In the genomic region with DNA sequence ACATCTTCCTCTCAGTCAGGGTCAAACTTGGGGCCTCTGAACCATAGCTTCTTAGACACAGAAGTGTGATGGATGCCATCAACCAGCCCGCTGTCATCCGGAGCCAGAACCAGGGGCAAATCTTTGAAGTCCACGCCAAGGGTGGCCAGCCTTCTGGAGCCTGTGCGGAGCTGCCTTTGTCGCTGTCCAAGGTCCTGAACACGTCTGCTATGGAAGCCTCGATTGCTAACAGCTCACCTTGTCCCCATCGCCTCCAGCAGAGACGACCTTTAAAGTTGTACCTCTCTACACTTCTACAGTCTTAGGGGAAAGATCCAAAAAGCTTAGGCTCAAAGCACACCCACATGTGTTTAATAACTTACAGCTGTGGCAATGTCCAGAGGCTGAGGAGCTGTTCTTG, we compare ENCODE assay signal across 8 mouse cellular contexts. TPM values are rescaled to one million over a fixed set of nuclear protein-coding genes. Genes with fewer than 3 reads are reported as not detected.
DNase-seq lines count a peak whose midpoint lies in the region; ATAC-seq and TF ChIP-seq lines count a peak whose summit lies in the region.

No protein-coding gene starts in this region.

- ATAC-seq in intestine, embryonic 14.5 days (replicated peaks; ENCODE audit: low FRiP score, low TSS enrichment, low read depth): no peak
- ATAC-seq in intestine, postnatal 0 days: no peak

- no peak for TF ChIP-seq CTCF in intestine, postnatal 0 days (IDR thresholded peaks at IDR 0.05; ENCODE audit: low read depth)

- peak; percentile 94 for DNase-seq in intestine, embryonic 14.5 days (ENCODE audit: low spot score)
- DNase-seq in Muller cell, postnatal 12 days (ENCODE audit: inconsistent ontology term): peak; percentile 45
- peak; percentile 72 for DNase-seq in embryo, embryonic 11.5 days (ENCODE audit: low read depth, low spot score)
- peak; percentile 89 for DNase-seq in limb, embryonic 10.5 days (ENCODE audit: low spot score)
- peak; percentile 69 for DNase-seq in ovary, postnatal 36 days (ENCODE audit: low spot score)
- no peak for DNase-seq in cerebellum, adult 11 months
- DNase-seq in right cerebral cortex, adult 2 months (ENCODE audit: low spot score in 2 of 2): no peak

- no peaks in the 10 kb centered on the region for H3K9me3 ChIP-seq in intestine, embryonic 14.5 days (ENCODE audit: control insufficient read depth, low read length)
- no peaks in the 10 kb centered on the region for H3K9me3 ChIP-seq in intestine, postnatal 0 days (ENCODE audit: control insufficient read depth)
- H3K9me3 ChIP-seq in limb, embryonic 10.5 days (replicated peaks): no peaks in the 10 kb centered on the region

- H3K4me2 ChIP-seq in intestine, embryonic 14.5 days (ENCODE audit: low read length): no peak overlapping the region
- no peak overlapping the region for H3K4me2 ChIP-seq in intestine, postnatal 0 days (replicated peaks; ENCODE audit: low read depth)

- no peak overlapping the region for H3K4me3 ChIP-seq in intestine, embryonic 14.5 days (ENCODE audit: low read depth, low read length)
- no peak overlapping the region for H3K4me3 ChIP-seq in intestine, postnatal 0 days (ENCODE audit: low read depth, low read length)
- H3K4me3 ChIP-seq in limb, embryonic 10.5 days: no peak overlapping the region

- no peak overlapping the region for H3K9ac ChIP-seq in intestine, embryonic 14.5 days (ENCODE audit: low read length)
- H3K9ac ChIP-seq in intestine, postnatal 0 days (ENCODE audit: low read depth, low read length): no peak overlapping the region

- WGBS in intestine, embryonic 14.5 days: 2% methylated on average over 9 of the region's 9 CpGs
- 2% methylated on average over 9 of the region's 9 CpGs for WGBS in intestine, postnatal 0 days
- 3% methylated on average over 9 of the region's 9 CpGs for WGBS in limb, embryonic 10.5 days

- H3K27ac ChIP-seq in intestine, embryonic 14.5 days (ENCODE audit: low read depth): no peak overlapping the region
- H3K27ac ChIP-seq in intestine, postnatal 0 days (ENCODE audit: low read depth, low read length): no peak overlapping the region
- no peak overlapping the region for H3K27ac ChIP-seq in limb, embryonic 10.5 days

- H3K4me1 ChIP-seq in intestine, embryonic 14.5 days (replicated peaks; ENCODE audit: control insufficient read depth, insufficient read depth, low read length): no peaks in the 10 kb centered on the region
- H3K4me1 ChIP-seq in intestine, postnatal 0 days (replicated peaks; ENCODE audit: control insufficient read depth, insufficient read depth, low read length): no peaks in the 10 kb centered on the region
- H3K4me1 ChIP-seq in limb, embryonic 10.5 days: peaks cover 13% of the 10 kb centered on the region

- H3K36me3 ChIP-seq in intestine, embryonic 14.5 days (ENCODE audit: control insufficient read depth, insufficient read depth, low read length): no peaks in the 10 kb centered on the region
- H3K36me3 ChIP-seq in intestine, postnatal 0 days (ENCODE audit: control insufficient read depth, insufficient read depth): no peaks in the 10 kb centered on the region
- no peaks in the 10 kb centered on the region for H3K36me3 ChIP-seq in limb, embryonic 10.5 days

- peaks cover 46% of the 10 kb centered on the region for H3K27me3 ChIP-seq in intestine, embryonic 14.5 days (replicated peaks; ENCODE audit: control insufficient read depth, insufficient read depth, low read length)
- H3K27me3 ChIP-seq in intestine, postnatal 0 days (replicated peaks; ENCODE audit: control insufficient read depth, insufficient read depth, low read length): peaks cover 25% of the 10 kb centered on the region
- H3K27me3 ChIP-seq in limb, embryonic 10.5 days (ENCODE audit: low read depth, poor library complexity, severe bottlenecking): peaks cover 73% of the 10 kb centered on the region

RNA-seq across cellular contexts. Expression of gene Gas2l2, which starts 8.0 kb away (rescaled TPM):
- 0.09 TPM in 1 of 2 replicates, not detected in the other for polyA plus RNA-seq in intestine, embryonic 14.5 days (2014; fragmentation: Nextera tagmentation; extraction: Ambion mirVana)
- polyA plus RNA-seq in intestine, postnatal 0 days (2015; fragmentation: Nextera tagmentation; extraction: Ambion mirVana): 0.51 and 0.65 TPM in 2 replicates
- not detected in 2 replicates for polyA plus RNA-seq in limb, embryonic 10.5 days (2016; fragmentation: Nextera tagmentation; extraction: Ambion mirVana)

RNA-seq across cellular contexts. Expression of gene Rasl10b, which starts 12.4 kb away (rescaled TPM):
- polyA plus RNA-seq in intestine, embryonic 14.5 days (2014; fragmentation: Nextera tagmentation; extraction: Ambion mirVana): 1.7 and 2.3 TPM in 2 replicates
- polyA plus RNA-seq in intestine, postnatal 0 days (2015; fragmentation: Nextera tagmentation; extraction: Ambion mirVana): 0.82 and 0.94 TPM in 2 replicates
- 1.5 and 1.6 TPM in 2 replicates for polyA plus RNA-seq in limb, embryonic 10.5 days (2016; fragmentation: Nextera tagmentation; extraction: Ambion mirVana)

RNA-seq across cellular contexts. Expression of gene 1700020L24Rik, which starts 16.2 kb away (rescaled TPM):
- 1.3 and 1.4 TPM in 2 replicates for polyA plus RNA-seq in intestine, embryonic 14.5 days (2014; fragmentation: Nextera tagmentation; extraction: Ambion mirVana)
- polyA plus RNA-seq in intestine, postnatal 0 days (2015; fragmentation: Nextera tagmentation; extraction: Ambion mirVana): 0.76 and 1.5 TPM in 2 replicates
- polyA plus RNA-seq in limb, embryonic 10.5 days (2016; fragmentation: Nextera tagmentation; extraction: Ambion mirVana): 0.31 TPM in 1 of 2 replicates, not detected in the other

RNA-seq across cellular contexts. Expression of gene Mmp28, which starts 41.6 kb away (rescaled TPM):
- 1.2 and 1.5 TPM in 2 replicates for polyA plus RNA-seq in intestine, embryonic 14.5 days (2014; fragmentation: Nextera tagmentation; extraction: Ambion mirVana)
- 1.6 and 2.1 TPM in 2 replicates for polyA plus RNA-seq in intestine, postnatal 0 days (2015; fragmentation: Nextera tagmentation; extraction: Ambion mirVana)
- polyA plus RNA-seq in limb, embryonic 10.5 days (2016; fragmentation: Nextera tagmentation; extraction: Ambion mirVana): 0.75 and 2.3 TPM in 2 replicates

RNA-seq across cellular contexts. Expression of gene Taf15, which starts 51.6 kb away (rescaled TPM):
- 13.5 and 14.1 TPM in 2 replicates for polyA plus RNA-seq in intestine, embryonic 14.5 days (2014; fragmentation: Nextera tagmentation; extraction: Ambion mirVana)
- 5.4 and 7.3 TPM in 2 replicates for polyA plus RNA-seq in intestine, postnatal 0 days (2015; fragmentation: Nextera tagmentation; extraction: Ambion mirVana)
- 11.3 and 11.9 TPM in 2 replicates for polyA plus RNA-seq in limb, embryonic 10.5 days (2016; fragmentation: Nextera tagmentation; extraction: Ambion mirVana)

Comparison
In these comparisons a context has a peak if more than half of its experiments do, and no peak if none do; other contexts are left out.
1. DNase-seq: peak in intestine, embryonic 14.5 days (single experiment), Muller cell, postnatal 12 days (single experiment), embryo, embryonic 11.5 days (single experiment), limb, embryonic 10.5 days (single experiment) and ovary, postnatal 36 days (single experiment); none in cerebellum, adult 11 months (single experiment) and right cerebral cortex, adult 2 months (0 of 2).